ENCODE assay signal across 23 mouse cellular contexts in the genomic region with DNA sequence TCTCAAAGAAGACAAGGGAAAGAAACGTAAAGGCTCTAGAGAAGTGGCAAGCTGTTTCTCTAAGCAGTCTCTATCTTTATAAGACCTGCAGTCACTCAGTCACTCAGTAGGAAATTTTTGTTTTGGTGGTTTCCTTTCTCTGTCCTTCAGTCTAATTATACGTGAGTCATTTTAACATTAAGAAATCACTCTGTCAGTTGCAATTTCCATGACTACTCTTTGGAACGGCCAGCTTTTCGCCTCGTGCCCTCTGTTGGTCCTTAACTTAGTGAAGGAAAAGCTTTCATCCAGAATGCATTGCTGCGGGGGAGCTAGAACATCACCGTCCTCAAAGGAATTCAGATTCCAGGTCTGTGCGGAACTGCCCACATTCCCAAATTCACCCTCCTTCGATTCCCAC. TPM values are rescaled to one million over a fixed set of nuclear protein-coding genes. Genes with fewer than 3 reads are reported as not detected.
DNase-seq lines count a peak whose midpoint lies in the region; ATAC-seq lines count a peak whose summit lies in the region.
"Had no signal": no experiment of that assay in that cellular context is flagged by ENCODE, and none has a peak within 500 bp of the region (broad histone marks: within the 10 kb centered on the region; RNA-seq: fewer than 3 reads in every experiment).

No protein-coding gene starts in this region.

- ATAC-seq in megakaryocyte, adult 5-6 weeks (ENCODE audit: poor library complexity, severe bottlenecking): peak; percentile 19; the same call in 1 of the 2 replicates
- ATAC-seq: forebrain, embryonic 14.5 days; intestine, embryonic 16.5 days had no signal

- intact Hi-C loops in left cerebral cortex, postnatal 10 days (cut with DNase I): loop anchor here (10.0 kb wide), 1 partner anchor 386 kb away; the partner anchor contains the start of gene Cdv3

- peak; percentile 23 for DNase-seq in adrenal gland, postnatal 14 days
- DNase-seq in adrenal gland, adult 8-10 months: no peak
- DNase-seq in 3T3-L1 (ENCODE audit: low read depth, low spot score): peak; percentile 1
- peak; percentile 3 for DNase-seq in NIH3T3 (ENCODE audit: low read depth)
- DNase-seq in left cerebral cortex, postnatal 10 days (ENCODE audit: extremely low spot score in 1 of 2, low spot score in 2 of 2): no peak
- DNase-seq in embryo, embryonic 11 days: no peak
- DNase-seq: B cell, adult 2 months; cerebellum, adult 8-10 months; cerebellum, postnatal 25 days; gastrocnemius, postnatal 25 days; heart, adult 18-20 months; heart, postnatal 4 days; layer of hippocampus, postnatal 36 days; liver; lung, embryonic 14.5 days; lung, postnatal 14 days; right cerebral cortex, adult 18-20 months; thymus, adult 18-20 months; thymus, postnatal 25 days had no signal

RNA-seq across cellular contexts. Expression of gene Tmem108, which starts 11.1 kb away (rescaled TPM):
- total RNA-seq in adrenal gland, postnatal 14 days (2021): 4.6 and 5.3 TPM in 2 replicates
- 1 to 10 TPM; 3.8 to 6.5 (median 5.1) TPM for total RNA-seq in adrenal gland, adult 8-10 months (2022)
- 0.54 and 0.66 TPM in 2 replicates for total RNA-seq in megakaryocyte, adult 5-6 weeks (2015)
- 0.20 TPM in 1 of 2 replicates, not detected in the other for total RNA-seq in megakaryocyte, adult 5-6 weeks (2017)
- total RNA-seq in left cerebral cortex, postnatal 10 days (2021): 10 to 100 TPM; 41.6 to 43.7 TPM
- total RNA-seq: gastrocnemius, adult 18-20 months; gastrocnemius, postnatal 25 days had no signal

Comparison
In these comparisons a context has a peak if more than half of its experiments do, and no peak if none do; other contexts are left out.
1. DNase-seq: peak in adrenal gland, postnatal 14 days (single experiment), 3T3-L1 (single experiment) and NIH3T3 (single experiment); none in adrenal gland, adult 8-10 months (single experiment), left cerebral cortex, postnatal 10 days (0 of 2) and embryo, embryonic 11 days (single experiment).